Mouse (Mus musculus) adrenal gland, adult 8-10 months (tissue): ENCODE results near the gene Fbp1. TPM values are rescaled to one million over a fixed set of nuclear protein-coding genes. Genes with fewer than 3 reads are reported as not detected.
"Not testable (repeated sequence)": the region's sequence is repeated elsewhere in the genome, so short reads cannot be mapped to it uniquely, and the experiment has no call there.

Source experiments
- DNase-seq: peaks from one replicate; pipeline ENCODE4 v3.0.0; 2022
- total RNA-seq, 4 experiments: library from RNA; stranded (reverse); gene quantifications; 2 replicates each; pipeline ENCODE4 v1.2.4; 2022

Fbp1 gene
- total RNA-seq, 4 experiments from 2014 or later = 0.86 to 2.6 (median 2.0) TPM

- no peak for DNase-seq
These were observed 55.8 kb downstream of the Fbp1 start for GRCm38 (mm10) chr13:62832239-62832638.

DNA sequence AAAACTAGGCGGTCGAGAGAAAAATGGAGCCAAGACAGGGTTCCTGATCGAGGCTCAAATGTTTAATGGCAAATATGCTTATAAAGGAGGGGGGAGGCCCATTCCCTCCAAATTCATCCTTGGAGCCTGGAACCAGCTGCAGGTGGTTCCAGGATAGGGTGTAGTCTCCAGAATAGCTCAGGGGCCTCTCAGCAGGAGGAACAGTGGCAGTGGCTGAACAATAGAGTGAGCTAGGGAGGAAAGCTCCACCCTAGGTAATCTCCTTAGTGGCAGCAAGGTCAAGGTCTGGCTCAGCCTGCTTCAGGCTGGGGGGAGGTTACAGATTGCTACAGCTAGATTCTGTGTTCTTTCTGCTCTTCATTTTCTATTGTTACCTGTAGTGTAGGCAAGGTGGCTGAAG is 72.4 kb downstream of the Fbp1 start:
- not testable (repeated sequence) for DNase-seq

Other genes with a start within 250 kb of the Fbp1 start
- gene Platr25, start 127.6 kb downstream of the Fbp1 start, total RNA-seq = 10 to 100 TPM in 1 of 4 experiments, 1 to 10 TPM in 3; 4.4 to 10.4 (median 7.1) TPM
- 1 to 10 TPM; 1.3 to 6.8 (median 3.1) TPM for gene Gm5141, start 102.5 kb downstream of the Fbp1 start, total RNA-seq
- gene Fbp2, start 29.9 kb downstream of the Fbp1 start, total RNA-seq = 1 to 10 TPM in 3 of 4 experiments, not detected in 1; 1.6 to 2.1 (median 1.9) TPM
- gene 2010111I01Rik, start 76.6 kb upstream of the Fbp1 start, total RNA-seq = 100 to 1,000 TPM in 3 of 4 experiments, 10 to 100 TPM in 1; 88.7 to 271 (median 175) TPM